Mouse (Mus musculus) cerebellum, adult 2 months (tissue): Measurements from ENCODE around the gene Mfsd12.

Experiments used
- CTCF ChIP-seq: fragments of 200-500 bp; IDR thresholded peaks from 2 replicates; pipeline ENCODE4 v1.5.1; 2011; ENCODE audit warnings: low read depth, mild to moderate bottlenecking, control low read depth, low read length, moderate library complexity, borderline replicate concordance; ENCODE audit not compliant: insufficient read depth
- POLR2A ChIP-seq: fragments of 200-500 bp; IDR thresholded peaks from 2 replicates; pipeline ENCODE4 v1.6.1; 2011; ENCODE audit warnings: low read length, control low read depth, borderline replicate concordance; ENCODE audit not compliant: insufficient read depth

DNA sequence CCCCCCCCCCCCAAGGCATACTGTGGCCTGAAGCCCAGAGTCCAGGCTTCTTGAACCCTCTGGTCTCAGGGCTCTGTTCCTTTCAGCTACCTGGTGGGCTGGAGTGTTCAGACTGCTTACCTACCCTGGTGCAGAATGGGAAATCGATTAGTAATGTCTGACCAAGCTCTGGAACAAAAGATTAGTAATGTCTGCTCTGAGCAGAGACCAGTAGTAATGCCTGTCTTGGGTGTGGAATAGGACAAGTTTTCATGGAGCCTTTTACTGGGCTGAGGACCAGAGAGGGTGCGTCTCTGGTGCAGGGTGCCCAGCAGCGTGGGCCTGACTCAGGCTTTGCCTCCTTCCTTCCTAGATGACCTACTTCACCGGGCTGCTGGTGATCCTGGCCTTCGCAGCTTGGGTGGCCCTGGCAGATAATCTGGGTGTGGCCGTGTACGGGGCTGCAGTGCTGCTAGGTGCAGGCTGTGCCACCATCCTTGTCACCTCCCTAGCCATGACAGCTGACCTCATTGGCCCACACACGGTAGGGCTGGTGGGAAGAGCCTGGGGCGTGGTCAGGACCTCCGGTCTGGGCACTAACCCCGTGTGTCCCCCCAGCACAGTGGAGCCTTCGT, 5.2 kb downstream of the Mfsd12 start:
- TF ChIP-seq CTCF: no peak
- no peak for TF ChIP-seq POLR2A
